Mouse (Mus musculus) lung, postnatal 14 days (tissue): Measurements from ENCODE around the gene B3gnt7.

Experiments used
- DNase-seq: peaks from one replicate; pipeline ENCODE4 v3.0.0; 2021

B3gnt7 gene

DNA sequence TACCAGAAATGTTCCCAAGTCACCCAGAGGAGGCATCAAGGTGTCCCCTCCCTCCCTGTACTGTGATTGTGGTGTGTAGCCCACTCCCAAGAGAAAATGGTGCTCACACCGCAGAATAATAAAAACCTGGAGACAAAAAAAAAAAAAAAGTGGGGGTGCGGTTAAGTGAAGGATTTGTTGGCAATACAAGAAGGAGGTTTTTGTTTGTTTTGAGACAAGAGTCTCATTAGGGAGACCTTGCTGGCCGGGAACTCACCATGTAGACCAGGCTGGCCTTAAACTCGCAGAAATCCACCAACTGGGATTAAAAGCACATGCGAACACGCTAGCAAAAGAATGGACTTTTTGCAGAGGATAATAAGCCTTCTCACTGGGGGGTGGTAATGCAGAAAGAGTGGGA is at the start of gene B3gnt7:
B3gnt7 (plus strand) TSS at position 301 of the 400 bp plus-strand sequence.
- no peak for DNase-seq

DNA sequence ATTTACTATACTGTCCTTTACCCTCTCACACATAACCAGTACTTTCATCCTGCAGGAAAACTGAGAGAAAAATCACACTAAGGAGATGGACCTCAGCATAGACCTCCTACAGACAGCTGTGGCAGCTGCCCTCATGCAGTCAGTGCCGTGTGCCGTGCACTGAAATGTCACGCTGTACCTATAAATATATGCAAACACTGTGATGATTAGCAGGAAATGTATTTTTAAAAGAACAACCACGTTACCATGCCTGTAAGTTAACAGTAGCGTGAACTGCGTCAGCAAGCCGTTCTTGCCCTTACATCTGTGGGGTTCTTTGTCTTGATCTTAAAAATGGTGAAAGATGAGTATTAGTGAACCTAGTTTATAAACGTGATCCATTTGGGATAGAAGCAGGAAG is 49.2 kb upstream of the B3gnt7 start:
- no peak for DNase-seq

DNA sequence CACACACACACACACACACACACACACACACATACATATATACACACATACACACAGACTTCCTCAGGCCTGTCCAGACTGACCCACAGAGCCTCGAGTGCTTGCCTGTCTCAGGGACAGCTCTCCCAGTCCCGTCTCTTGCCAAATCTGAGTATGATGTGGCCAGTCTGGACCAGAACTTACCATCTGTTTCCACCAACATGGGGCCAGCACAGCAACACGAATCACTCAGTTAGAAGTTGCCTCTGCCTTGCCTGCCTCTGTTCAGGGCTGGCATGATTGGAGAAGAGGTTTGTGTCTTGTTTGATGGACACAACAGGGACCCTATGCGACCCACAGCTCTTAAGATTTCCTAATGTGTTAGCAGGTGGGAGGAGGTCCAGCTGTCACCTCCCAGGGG is 46.3 kb upstream of the B3gnt7 start:
- no peak for DNase-seq

DNA sequence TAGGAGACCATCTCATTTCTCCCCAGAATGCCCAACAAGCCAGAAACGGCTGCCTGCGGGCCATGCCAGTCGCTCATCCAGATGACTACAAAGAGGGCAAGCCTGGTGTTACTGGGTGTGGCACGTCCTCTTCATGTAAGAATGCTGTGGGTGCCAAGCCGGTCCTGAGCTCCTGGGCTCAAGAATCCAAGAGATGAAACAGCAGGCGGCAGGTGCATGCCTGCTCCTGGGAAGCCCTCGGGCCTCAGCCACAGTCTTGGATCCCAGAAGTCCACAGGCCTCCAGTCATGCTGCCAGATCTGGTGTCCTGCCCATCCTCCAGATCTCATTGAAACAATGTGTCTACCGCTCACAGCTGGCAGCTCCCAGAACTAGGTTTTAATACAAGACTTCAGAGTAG is 45.4 kb upstream of the B3gnt7 start:
- DNase-seq: no peak

DNA sequence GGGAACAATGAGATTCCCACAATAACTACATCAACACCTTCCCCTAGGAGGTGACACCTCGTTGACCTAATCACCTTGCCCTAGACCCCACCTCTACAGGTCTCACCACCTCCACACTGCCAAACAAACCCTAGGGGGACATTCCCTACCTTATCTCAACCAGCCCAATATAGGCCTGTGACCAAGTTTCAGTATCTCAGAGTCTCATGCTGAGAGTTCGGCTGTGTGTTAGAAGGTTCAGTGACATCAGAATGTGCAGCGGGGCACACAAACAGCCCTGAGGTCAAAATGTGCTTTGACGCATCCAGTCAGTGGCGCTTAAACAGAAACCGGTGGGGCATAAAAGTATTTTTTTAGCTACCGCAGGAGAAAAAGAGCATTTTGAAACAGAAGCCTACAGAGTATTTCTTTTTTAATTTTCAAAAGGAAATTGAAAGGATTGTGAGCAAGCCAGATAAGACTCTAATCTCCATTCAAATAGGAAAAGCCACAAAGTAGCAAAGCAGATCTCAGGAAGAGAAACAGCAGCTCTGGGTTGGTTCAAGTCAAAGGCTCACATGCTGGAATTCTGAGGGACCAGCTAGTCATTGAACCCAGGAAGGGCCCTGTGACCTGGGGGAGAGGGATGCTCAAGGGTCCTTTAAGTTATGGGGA is 44.3 kb upstream of the B3gnt7 start:
- no peak for DNase-seq

DNA sequence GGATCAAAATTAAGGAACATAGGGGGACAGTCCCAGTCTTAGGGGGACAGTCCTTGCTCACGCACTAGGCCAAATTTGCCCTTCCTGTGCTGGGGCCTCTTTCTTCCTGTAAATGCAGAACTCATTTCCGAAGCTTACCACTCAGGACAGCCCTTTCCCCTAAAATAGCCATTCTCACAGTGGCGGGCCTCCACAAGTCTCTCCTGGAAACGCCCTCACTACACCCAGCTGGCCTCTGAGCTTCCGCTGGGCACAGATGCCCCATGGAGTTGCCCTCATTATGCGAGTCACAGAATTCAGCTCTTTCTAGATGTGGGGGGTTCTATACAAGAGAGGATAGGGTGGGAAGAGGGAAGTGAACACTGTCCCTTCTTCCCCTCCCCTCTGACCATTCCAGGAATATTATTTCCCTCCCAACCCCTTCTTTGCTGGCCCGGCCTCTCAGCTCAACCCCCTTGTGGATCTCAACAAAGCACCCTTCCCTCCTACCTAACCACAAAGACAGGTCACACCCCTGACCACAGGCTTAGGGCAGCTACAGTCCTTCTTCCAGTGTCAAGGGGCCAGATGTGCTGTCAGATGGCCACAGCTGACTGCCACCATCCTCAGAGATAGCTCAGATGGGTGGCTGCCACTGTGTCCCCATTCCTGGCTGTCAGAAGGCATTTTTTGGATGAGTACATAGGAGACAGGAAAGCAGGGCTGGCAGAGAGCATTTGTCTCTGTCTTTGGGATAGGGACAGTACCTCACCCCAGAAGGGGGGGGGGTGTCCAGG is 38.9 kb upstream of the B3gnt7 start:
- no peak for DNase-seq

DNA sequence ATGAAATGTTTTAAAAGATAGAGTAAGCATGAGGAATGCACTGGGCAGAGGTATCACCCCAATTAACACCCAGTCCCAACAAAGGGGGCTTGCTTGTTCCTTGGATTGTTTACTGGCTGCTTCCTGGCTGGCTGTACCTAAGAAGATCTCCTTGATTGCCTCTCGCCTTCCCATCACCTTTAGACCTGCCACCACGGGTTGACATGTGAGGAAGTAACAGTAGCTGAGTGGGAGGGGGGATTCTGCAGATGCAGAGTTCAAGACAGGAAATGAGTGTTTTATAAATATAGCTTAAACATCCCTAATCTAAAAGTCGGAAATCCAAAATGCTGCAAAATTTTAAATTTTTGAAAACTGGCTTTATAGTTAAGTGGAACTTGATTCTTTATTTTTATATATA is 37.6 kb upstream of the B3gnt7 start:
- DNase-seq: no peak

DNA sequence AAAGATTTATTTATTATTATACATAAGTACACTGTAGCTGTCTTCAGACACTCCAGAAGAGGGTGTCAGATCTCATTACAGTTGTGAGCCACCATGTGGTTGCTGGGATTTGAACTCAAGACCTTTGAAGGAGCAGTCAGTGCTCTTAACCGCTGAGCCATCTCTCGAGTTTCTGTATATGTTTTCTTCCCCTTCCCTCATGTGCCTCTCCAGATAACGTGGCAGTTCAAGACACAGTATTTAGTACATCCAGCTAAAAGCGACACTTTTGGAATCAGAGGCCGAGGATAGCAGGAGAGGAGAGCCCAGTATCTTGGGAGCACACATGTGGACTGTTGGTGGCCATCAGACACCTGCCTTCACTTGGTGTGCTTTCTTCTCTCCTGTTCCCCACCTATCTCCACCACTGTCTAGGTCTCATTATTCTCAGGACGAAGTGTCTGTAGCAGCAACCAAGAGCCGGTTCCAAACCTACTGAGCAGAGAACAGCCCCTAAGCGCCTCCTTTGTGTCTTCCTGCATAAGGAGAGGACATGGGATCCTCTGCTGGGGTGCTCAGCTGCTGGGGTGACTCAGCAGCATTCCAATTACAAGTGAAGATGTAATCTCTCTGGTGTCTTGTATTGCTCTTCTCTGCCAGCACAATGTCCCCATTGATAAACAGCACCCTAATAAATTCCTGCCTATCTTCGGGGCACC is 34.0 kb upstream of the B3gnt7 start:
- no peak for DNase-seq

DNA sequence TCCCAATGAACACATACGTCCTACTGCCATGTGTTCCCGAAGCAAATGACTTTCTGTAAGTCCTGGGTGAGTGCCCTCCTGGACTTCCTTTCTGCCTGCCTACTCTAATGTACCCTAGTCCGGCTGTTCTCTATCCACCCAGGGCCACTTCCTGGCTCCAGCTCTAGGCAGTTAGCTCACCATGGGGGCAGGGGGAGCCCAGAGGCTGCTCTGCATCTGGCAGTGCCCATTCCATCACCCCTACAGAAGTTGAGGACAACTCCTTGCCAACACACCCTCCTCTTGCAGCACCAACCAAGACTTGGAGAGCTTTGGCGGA is 33.5 kb upstream of the B3gnt7 start:
- DNase-seq: no peak

DNA sequence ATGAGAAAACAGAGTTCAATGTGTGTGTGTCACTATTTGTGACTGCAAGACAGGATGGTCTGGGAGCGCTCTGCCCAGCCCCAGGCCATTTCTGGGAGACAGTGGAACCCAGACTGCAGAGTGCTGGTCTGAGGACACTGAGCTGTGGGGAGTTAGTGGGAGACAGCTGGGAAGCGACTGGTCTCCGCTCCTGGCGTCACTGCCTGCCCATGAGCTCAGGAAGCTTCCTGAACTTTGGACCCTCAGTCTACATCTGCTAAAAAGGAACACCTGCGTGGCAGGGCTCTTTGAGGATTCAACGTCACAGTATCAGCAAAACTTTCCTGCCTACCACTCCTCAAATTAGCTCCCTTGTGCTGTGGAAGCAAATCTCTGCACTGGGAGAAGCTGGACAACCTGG is 30.9 kb upstream of the B3gnt7 start:
- DNase-seq: no peak

DNA sequence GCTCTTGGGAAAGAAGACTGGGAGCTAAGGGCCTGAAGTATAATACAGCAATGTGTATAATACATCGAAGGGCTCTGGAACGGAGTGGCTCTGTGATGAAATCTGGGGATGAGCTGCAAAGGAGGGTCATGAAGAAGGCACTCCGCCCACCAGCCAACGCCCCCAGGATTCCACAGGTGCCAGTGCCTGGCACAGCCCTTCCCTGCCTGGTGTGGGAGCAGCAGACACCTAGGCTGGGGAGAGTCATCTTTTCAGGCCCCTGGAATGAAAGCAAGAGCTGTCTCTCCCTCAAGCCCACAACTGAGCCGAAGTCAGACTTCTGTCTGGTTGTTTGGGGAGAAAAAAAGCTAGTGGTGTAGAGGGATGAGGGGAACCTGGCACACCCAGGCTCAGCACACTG is 25.6 kb upstream of the B3gnt7 start:
- DNase-seq: no peak

DNA sequence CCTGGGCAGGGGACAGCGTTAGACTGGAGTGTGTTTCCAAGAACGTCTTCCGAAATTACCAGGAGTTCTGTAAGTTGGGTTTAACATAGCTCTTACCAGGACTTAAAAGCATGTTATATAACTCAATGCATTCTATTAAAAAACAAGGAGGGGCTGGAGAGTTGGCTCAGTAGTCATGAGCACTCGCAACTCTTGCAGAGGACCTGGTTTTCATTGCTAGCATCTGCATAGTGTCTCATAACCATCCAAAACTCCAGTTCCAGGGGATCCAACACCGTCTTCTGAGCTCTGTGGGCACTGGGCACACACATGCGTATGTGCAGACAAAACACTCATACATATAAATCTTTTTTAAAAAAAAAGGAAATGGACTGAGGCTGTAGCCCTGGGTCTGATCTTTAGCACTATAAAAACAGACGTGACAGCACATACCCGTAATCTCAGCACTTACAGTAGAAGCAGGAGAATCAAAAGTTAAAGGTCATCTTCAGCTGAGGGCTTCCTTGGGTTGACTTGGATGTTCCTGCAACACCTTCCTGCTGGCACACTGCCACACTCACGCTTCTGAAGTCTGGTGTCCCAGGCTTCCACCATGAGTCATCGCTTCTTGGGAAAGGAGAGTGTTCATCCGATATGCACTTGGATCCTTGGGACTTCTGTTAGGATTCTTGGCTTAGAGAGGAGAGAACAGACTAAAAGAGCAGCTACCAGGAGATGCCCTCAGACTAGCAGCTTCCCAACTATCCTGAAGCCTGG is 20.7 kb upstream of the B3gnt7 start:
- no peak for DNase-seq

DNA sequence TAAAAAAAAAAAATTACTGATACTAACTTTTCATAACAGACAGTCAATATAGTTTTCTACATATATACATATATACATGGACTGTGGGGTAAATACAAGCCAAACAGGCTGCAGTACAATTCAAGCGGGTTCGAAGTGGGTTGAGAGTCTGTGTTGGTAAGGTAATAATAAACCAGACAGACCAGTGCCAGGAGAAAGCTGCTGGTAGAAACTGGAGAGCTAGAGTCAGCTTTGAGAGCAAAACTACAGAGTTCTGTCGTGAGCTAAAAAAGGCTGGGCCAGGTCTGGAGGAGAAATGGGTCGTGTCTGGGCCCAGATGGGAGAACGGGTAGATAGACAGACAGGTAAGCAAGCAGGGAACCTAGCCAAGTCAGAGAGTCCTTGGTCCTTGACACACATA is 18.5 kb upstream of the B3gnt7 start:
- no peak for DNase-seq

DNA sequence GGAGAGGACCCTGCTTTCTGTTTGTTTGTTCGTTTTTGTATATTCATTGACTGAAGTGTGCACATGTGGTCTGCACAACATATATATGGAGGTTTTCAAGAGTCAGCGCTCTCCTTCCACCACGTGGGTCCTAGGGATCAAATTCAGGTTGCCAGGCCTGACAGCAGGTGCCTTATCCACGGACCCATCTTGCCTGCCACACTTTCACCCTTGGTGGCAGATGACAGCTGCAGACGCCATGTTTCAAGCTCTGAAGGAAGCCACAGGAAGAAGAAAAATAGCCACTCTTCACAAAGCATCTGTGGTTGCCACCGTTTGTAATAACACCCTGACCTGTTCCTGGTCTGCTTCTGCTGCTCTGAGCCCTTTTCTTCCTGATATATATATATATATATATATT is 17.3 kb upstream of the B3gnt7 start:
- DNase-seq: no peak

DNA sequence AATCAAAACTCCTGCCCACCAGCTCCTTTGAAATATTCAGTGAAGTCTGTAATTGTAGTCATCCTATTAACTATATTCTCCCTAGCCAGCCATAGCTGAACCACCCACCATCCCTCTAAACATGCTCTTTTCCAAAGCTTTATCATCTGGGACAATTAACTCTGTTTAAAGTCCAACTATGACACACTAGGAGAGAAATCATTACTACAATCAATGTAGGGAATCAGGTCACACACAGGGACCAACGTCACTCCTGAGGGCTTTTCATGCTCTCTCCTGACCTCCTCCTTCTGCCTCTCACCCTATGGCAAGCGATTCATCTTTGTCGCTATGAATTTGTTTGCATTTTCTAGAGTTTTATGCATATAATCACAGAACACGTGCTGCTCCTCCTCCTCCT is 15.2 kb upstream of the B3gnt7 start:
- DNase-seq: no peak

DNA sequence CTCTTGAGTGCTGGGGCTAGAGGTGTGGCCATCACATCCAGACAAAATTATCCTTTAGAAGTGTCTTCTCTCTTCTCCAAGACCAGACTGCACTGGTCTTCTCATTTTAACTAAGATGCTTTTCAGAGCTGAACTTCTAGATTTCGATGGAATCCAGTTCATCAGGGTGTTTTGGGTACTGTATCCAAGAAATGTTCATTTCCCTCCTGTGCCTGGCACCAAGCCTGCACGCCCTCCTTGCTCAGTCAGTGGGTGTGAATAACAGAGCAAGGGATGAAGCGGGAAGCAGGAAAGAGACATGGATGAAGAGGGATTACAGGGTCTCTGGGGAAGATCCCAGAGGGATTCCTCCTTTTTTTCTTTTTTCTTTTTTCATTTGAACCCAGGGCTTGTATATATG is 12.2 kb upstream of the B3gnt7 start:
- no peak for DNase-seq

DNA sequence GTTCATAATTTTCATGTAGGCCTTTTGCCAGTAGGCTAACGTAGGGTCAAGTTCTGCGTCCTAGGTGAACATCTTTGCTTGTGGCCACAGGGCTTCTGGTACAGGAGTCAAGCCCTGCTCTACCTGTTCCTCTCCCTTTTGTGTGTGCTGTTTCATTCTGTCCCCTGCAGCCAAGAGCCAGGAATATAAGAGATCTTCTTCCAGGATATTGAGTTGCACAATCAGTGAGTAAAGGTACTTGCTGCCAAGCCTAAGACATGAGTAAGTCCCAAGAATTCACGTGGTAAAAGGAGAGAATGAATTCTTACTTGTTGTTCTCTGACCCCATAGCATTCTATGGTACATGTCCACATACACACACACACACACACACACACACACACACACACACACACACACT is 9.5 kb upstream of the B3gnt7 start:
- DNase-seq: no peak

DNA sequence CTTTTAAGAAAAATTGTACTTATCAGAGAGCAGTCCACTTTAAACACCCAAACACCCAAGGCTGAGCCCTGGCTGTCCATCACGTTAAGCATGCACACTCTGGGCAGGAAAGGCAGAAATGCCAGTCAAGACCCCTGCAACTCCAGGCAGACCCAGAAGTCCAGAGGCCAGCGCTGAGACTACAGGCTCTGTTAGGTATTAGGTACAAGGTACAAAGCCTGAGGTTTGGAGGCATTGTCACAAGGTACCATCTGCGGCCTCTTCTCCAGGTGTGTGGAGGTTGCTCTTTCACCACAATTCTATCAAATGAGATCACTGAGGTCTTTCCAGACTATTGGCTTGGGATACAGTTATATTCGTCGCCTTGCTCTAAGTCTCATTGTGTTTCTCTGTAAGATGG is 8.8 kb upstream of the B3gnt7 start:
- DNase-seq: no peak

DNA sequence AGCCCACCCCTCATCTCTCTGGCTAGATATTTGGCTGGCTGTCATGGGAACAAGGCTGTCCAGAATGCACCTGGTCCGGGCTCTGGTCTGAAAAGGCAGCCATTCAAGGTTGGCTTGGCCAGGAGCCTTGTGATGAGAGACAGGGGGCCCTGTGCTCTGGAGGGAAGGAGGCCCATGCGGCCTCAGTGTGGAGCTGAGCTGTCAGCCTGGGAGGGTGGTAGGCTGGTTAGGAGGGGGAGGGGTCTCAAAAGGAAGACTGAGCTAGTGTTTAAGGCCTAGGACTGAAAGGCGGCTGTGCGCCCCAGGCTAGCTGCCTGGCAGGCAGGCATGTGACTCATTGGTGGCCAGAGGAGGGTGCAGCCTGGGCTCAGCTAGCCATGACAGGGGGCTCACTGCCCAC is 8.2 kb upstream of the B3gnt7 start:
- DNase-seq: no peak

DNA sequence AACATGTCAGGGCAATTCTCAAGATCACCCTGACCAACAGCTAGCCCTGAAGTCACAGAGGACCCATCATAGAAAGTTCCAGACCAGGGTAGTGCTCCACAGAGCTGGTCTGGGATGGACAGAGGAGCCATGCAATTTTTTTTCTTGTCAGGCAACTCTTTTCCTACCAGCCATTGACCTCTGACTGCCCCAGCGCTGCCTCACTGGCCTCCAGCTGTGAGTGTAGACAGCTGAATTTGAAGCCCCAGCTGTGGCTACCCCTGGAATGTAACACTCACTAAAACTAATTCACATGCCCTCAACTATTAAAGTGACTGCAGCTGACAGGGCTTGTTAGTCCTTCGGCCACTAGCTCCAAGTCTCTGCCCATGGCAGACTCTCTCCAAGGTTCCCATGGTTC is 2.5 kb upstream of the B3gnt7 start:
- DNase-seq: no peak

DNA sequence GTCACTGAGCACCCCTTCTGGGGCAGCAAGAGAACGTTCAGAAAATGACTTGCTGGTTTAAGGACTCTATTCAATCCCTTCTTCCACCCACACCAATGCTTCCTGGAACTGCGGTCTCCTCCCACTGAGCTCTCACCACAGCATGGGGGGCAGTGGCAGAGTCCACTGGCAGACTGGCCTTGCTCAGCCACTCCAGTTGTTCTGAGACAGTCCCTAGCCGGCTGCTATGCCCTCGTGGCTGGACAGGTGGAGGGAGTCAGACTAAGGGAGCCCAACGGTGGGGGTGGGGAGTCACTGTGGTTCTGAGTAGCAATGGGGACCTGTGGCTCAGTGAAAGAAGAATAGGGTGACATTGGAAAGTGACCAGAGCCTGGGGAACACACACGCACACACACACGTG is 1.9 kb upstream of the B3gnt7 start:
- DNase-seq: no peak

DNA sequence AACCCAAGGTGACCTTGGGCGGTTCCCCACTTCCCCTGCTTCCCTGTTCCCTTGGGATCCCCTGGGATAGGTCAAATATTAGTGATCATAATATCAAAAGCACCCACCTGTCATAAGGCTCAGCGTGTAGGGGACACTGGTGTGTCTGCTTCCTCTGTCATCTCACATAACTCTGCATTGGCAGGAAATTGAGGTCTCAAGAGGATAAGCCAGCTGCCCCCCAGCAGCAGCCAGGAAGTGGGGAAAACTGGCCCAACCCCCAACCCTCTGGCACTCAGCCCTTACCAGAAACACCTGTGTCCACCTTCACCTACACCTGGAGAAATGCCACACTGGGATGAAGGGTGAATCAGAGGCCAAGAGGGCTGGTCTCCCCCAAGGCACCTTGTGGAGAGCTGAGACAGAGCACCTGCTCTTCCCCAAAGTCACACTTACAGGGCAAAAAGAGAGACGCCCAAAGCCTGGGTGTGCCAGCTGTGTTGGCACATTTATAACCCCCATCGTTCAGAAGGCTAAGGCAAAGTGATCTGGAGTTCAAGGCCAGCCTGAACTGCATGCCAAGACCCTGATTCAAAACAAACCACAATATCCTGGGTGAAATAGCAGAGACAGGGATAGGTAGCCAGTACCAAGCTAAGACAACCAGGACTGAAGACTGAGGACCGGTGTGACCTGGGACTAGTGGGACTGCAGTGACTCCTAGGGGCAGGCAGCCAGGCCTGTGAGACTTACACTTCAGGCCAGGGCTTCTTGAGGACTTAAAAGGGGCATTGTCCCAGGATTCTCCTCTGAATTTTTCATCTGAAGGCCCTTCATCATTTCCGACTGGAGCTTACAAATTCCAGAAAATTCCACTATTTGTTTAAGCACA is 1.2 kb upstream of the B3gnt7 start:
- no peak for DNase-seq
